Mouse (Mus musculus): ENCODE results near the gene Gtf2h3. TPM values are rescaled to one million over a fixed set of nuclear protein-coding genes. Genes with fewer than 3 reads are reported as not detected.
"Not testable (repeated sequence)": the region's sequence is repeated elsewhere in the genome, so short reads cannot be mapped to it uniquely, and the experiment has no call there.

Gtf2h3 gene
- polyA plus RNA-seq, 1 experiment from 2014 or later: 24.9 TPM

- no peaks in the 10 kb centered on the region for H3K9me3 ChIP-seq (ENCODE audit: control insufficient read depth, low read length)
- peak within 1 kb of the TSS; percentile 62 for H3K4me2 ChIP-seq (replicated peaks; ENCODE audit: low read depth)
- H3K9ac ChIP-seq (ENCODE audit: low read length): peak within 1 kb of the TSS; percentile 89
- H3K27me3 ChIP-seq (ENCODE audit: control insufficient read depth, insufficient read depth, low read length): no peaks in the 10 kb centered on the region
- H3K27ac ChIP-seq (replicated peaks): peak within 1 kb of the TSS; percentile 96
- ATAC-seq (ENCODE audit: low FRiP score, low TSS enrichment) (peak; percentile 94), DNase-seq (ENCODE audit: low spot score) (peak; percentile 96)
- no peaks in the 10 kb centered on the region for H3K4me1 ChIP-seq (replicated peaks; ENCODE audit: control insufficient read depth, insufficient read depth)
- peak within 1 kb of the TSS; percentile 72 for H3K4me3 ChIP-seq (ENCODE audit: low read depth, low read length)
- TF ChIP-seq CTCF (IDR thresholded peaks at IDR 0.05; ENCODE audit: low read depth) (peak; percentile 58), EP300 (optimal IDR thresholded peaks at IDR 0.05) (no peak)
- peaks cover 12% of the 10 kb centered on the region for H3K36me3 ChIP-seq (ENCODE audit: control insufficient read depth, insufficient read depth, low read length)
- WGBS: under 1% methylated on average over 35 of the region's 35 CpGs
Measured at GRCm38 (mm10) chr5:124540383-124540786, 38.6 kb upstream of the Gtf2h3 start, which contains the start of gene Tmed2. Tmed2 (plus strand) TSS chr5:124540695.

- H3K4me3 ChIP-seq (ENCODE audit: low read depth, low read length): peak overlapping the region; percentile 72
- H3K36me3 ChIP-seq (ENCODE audit: control insufficient read depth, insufficient read depth, low read length): peaks cover 16% of the 10 kb centered on the region
- TF ChIP-seq CTCF (IDR thresholded peaks at IDR 0.05; ENCODE audit: low read depth) (no peak), EP300 (optimal IDR thresholded peaks at IDR 0.05) (no peak)
- H3K4me1 ChIP-seq (replicated peaks; ENCODE audit: control insufficient read depth, insufficient read depth): no peaks in the 10 kb centered on the region
- DNase-seq (ENCODE audit: low spot score) (peak; percentile 87), ATAC-seq (ENCODE audit: low FRiP score, low TSS enrichment) (peak; percentile 87)
- H3K9ac ChIP-seq (ENCODE audit: low read length): peak overlapping the region; percentile 89
- H3K9me3 ChIP-seq (ENCODE audit: control insufficient read depth, low read length): no peaks in the 10 kb centered on the region
- H3K27ac ChIP-seq (replicated peaks): peak overlapping the region; percentile 96
- no peaks in the 10 kb centered on the region for H3K27me3 ChIP-seq (ENCODE audit: control insufficient read depth, insufficient read depth, low read length)
- WGBS: under 1% methylated on average over 76 of the region's 89 CpGs
- peak overlapping the region; percentile 62 for H3K4me2 ChIP-seq (replicated peaks; ENCODE audit: low read depth)
Measured at GRCm38 (mm10) chr5:124540905-124541601, 37.9 kb upstream of the Gtf2h3 start.

GRCm38 (mm10) chr5:124541602-124541973 lies 37.4 kb upstream of the Gtf2h3 start:
- WGBS: 6% methylated on average over 8 of the region's 8 CpGs
- Histone ChIP-seq H3K36me3 (ENCODE audit: control insufficient read depth, insufficient read depth, low read length) (peaks cover 21% of the 10 kb centered on the region), H3K4me1 (replicated peaks; ENCODE audit: control insufficient read depth, insufficient read depth) (no peaks in the 10 kb centered on the region), H3K9me3 (ENCODE audit: control insufficient read depth, low read length) (no peaks in the 10 kb centered on the region), H3K4me2 (replicated peaks; ENCODE audit: low read depth) (peak overlapping the region; percentile 62), H3K27me3 (ENCODE audit: control insufficient read depth, insufficient read depth, low read length) (no peaks in the 10 kb centered on the region), H3K4me3 (ENCODE audit: low read depth, low read length) (peak overlapping the region; percentile 72), H3K27ac (replicated peaks) (peak overlapping the region; percentile 96), H3K9ac (ENCODE audit: low read length) (peak overlapping the region; percentile 89)
- no peak for ATAC-seq (ENCODE audit: low FRiP score, low TSS enrichment)
- TF ChIP-seq EP300 (optimal IDR thresholded peaks at IDR 0.05) (no peak), CTCF (IDR thresholded peaks at IDR 0.05; ENCODE audit: low read depth) (no peak)
- no peak for DNase-seq (ENCODE audit: low spot score)

- not testable (repeated sequence) for H3K27me3 ChIP-seq (ENCODE audit: control insufficient read depth, insufficient read depth, low read length); DNase-seq (ENCODE audit: low spot score); H3K4me2 ChIP-seq (replicated peaks; ENCODE audit: low read depth); H3K27ac ChIP-seq (replicated peaks); H3K4me1 ChIP-seq (replicated peaks; ENCODE audit: control insufficient read depth, insufficient read depth); H3K9ac ChIP-seq (ENCODE audit: low read length); ATAC-seq (ENCODE audit: low FRiP score, low TSS enrichment); H3K9me3 ChIP-seq (ENCODE audit: control insufficient read depth, low read length); H3K4me3 ChIP-seq (ENCODE audit: low read depth, low read length)
- WGBS: 79% methylated on average over 3 of the region's 4 CpGs
- peaks cover 18% of the 10 kb centered on the region for H3K36me3 ChIP-seq (ENCODE audit: control insufficient read depth, insufficient read depth, low read length)
Measured at GRCm38 (mm10) chr5:124550737-124551136, 28.2 kb upstream of the Gtf2h3 start.

- Histone ChIP-seq H3K4me2 (replicated peaks; ENCODE audit: low read depth) (peak overlapping the region; percentile 88), H3K4me3 (ENCODE audit: low read depth, low read length) (peak overlapping the region; percentile 93), H3K9ac (ENCODE audit: low read length) (peak overlapping the region; percentile 71; the same call in 1 of the 2 replicates), H3K27ac (replicated peaks) (peak overlapping the region; percentile 89; the same call in 1 of the 2 replicates), H3K36me3 (ENCODE audit: control insufficient read depth, insufficient read depth, low read length) (peaks cover 10% of the 10 kb centered on the region; the same call in 1 of the 2 replicates)
- H3K27me3 ChIP-seq (ENCODE audit: control insufficient read depth, insufficient read depth, low read length); DNase-seq (ENCODE audit: low spot score); ATAC-seq (ENCODE audit: low FRiP score, low TSS enrichment); H3K9me3 ChIP-seq (ENCODE audit: control insufficient read depth, low read length); H3K4me1 ChIP-seq (replicated peaks; ENCODE audit: control insufficient read depth, insufficient read depth): not testable (repeated sequence)
- WGBS: 33% methylated on average over 5 of the region's 5 CpGs
Measured at GRCm38 (mm10) chr5:124551349-124552093, 27.4 kb upstream of the Gtf2h3 start.

GRCm38 (mm10) chr5:124552094-124552472 lies 26.9 kb upstream of the Gtf2h3 start:
- Histone ChIP-seq H3K4me1 (replicated peaks; ENCODE audit: control insufficient read depth, insufficient read depth) (no peaks in the 10 kb centered on the region), H3K36me3 (ENCODE audit: control insufficient read depth, insufficient read depth, low read length) (0 out of 2 replicates have a peak, but pooled peaks cover 7% of the 10 kb centered on the region), H3K27ac (replicated peaks) (peak overlapping the region; percentile 89), H3K4me3 (ENCODE audit: low read depth, low read length) (peak overlapping the region; percentile 93), H3K9ac (ENCODE audit: low read length) (peak overlapping the region; percentile 71), H3K27me3 (ENCODE audit: control insufficient read depth, insufficient read depth, low read length) (no peaks in the 10 kb centered on the region), H3K9me3 (ENCODE audit: control insufficient read depth, low read length) (no peaks in the 10 kb centered on the region), H3K4me2 (replicated peaks; ENCODE audit: low read depth) (peak overlapping the region; percentile 88)
- DNase-seq (ENCODE audit: low spot score) (no peak), ATAC-seq (ENCODE audit: low FRiP score, low TSS enrichment) (no peak)
- 6% methylated on average over 9 of the region's 9 CpGs for WGBS
- TF ChIP-seq EP300 (optimal IDR thresholded peaks at IDR 0.05) (no peak), CTCF (IDR thresholded peaks at IDR 0.05; ENCODE audit: low read depth) (no peak)
